Mouse (Mus musculus): ENCODE measurements around the gene Wnt9a. TPM values are rescaled to one million over a fixed set of nuclear protein-coding genes. Genes with fewer than 3 reads are reported as not detected.

The Wnt9a gene
- polyA plus RNA-seq, 1 experiment from 2014 or later, result 0.32 TPM

GRCm38 (mm10) chr11:59307422-59308163 lies 865 bp downstream of the Wnt9a start:
- H3K27ac ChIP-seq, result no peak overlapping the region
- H3K4me3 ChIP-seq, result peak overlapping the region; percentile 50
- WGBS (ENCODE audit: insufficient replicate concordance), result 3% methylated on average over 45 of the region's 45 CpGs
- no peak overlapping the region for H3K9ac ChIP-seq
- peak overlapping the region; percentile 67 for H3K4me2 ChIP-seq
- no peaks in the 10 kb centered on the region for H3K36me3 ChIP-seq
- no peak for ATAC-seq
- H3K9me3 ChIP-seq (replicated peaks), result no peaks in the 10 kb centered on the region
- H3K27me3 ChIP-seq (replicated peaks), result peaks cover 100% of the 10 kb centered on the region
- H3K4me1 ChIP-seq, result peaks cover 9% of the 10 kb centered on the region

- H3K4me3 ChIP-seq, result no peak overlapping the region
- no peaks in the 10 kb centered on the region for H3K9me3 ChIP-seq (replicated peaks)
- H3K36me3 ChIP-seq, result no peaks in the 10 kb centered on the region
- whole genome bisulfite sequencing (ENCODE audit: insufficient replicate concordance), result 21% methylated on average over 12 of the region's 12 CpGs
- H3K27ac ChIP-seq, result no peak overlapping the region
- peaks cover 99% of the 10 kb centered on the region for H3K27me3 ChIP-seq (replicated peaks)
- H3K4me2 ChIP-seq, result no peak overlapping the region
- no peak overlapping the region for H3K9ac ChIP-seq
- peaks cover 9% of the 10 kb centered on the region for H3K4me1 ChIP-seq
- ATAC-seq, result no peak
These were observed 1.4 kb downstream of the Wnt9a start for GRCm38 (mm10) chr11:59308164-59308542.

GRCm38 (mm10) chr11:59308625-59309024 lies 1.9 kb downstream of the Wnt9a start:
- no peak overlapping the region for H3K4me2 ChIP-seq
- no peak overlapping the region for H3K27ac ChIP-seq
- no peak overlapping the region for H3K9ac ChIP-seq
- H3K36me3 ChIP-seq, result no peaks in the 10 kb centered on the region
- ATAC-seq, result no peak
- WGBS (ENCODE audit: insufficient replicate concordance), result 31% methylated on average over 6 of the region's 6 CpGs
- no peaks in the 10 kb centered on the region for H3K9me3 ChIP-seq (replicated peaks)
- peaks cover 9% of the 10 kb centered on the region for H3K4me1 ChIP-seq
- H3K4me3 ChIP-seq, result no peak overlapping the region
- H3K27me3 ChIP-seq (replicated peaks), result peaks cover 99% of the 10 kb centered on the region

GRCm38 (mm10) chr11:59309106-59309805 lies 2.5 kb downstream of the Wnt9a start:
- Histone ChIP-seq H3K4me2 (no peak overlapping the region), H3K36me3 (no peaks in the 10 kb centered on the region), H3K4me3 (no peak overlapping the region), H3K27ac (no peak overlapping the region), H3K27me3 (replicated peaks) (peaks cover 99% of the 10 kb centered on the region), H3K4me1 (peaks cover 9% of the 10 kb centered on the region), H3K9me3 (replicated peaks) (no peaks in the 10 kb centered on the region), H3K9ac (no peak overlapping the region)
- WGBS (ENCODE audit: insufficient replicate concordance), result 19% methylated on average over 12 of the region's 12 CpGs
- no peak for ATAC-seq

- peaks cover 99% of the 10 kb centered on the region for H3K27me3 ChIP-seq (replicated peaks)
- 61% methylated on average over 8 of the region's 8 CpGs for WGBS (ENCODE audit: insufficient replicate concordance)
- no peak for ATAC-seq
- no peaks in the 10 kb centered on the region for H3K9me3 ChIP-seq (replicated peaks)
- no peaks in the 10 kb centered on the region for H3K36me3 ChIP-seq
- no peak overlapping the region for H3K4me3 ChIP-seq
- H3K27ac ChIP-seq, result no peak overlapping the region
- no peak overlapping the region for H3K4me2 ChIP-seq
- H3K9ac ChIP-seq, result no peak overlapping the region
- peaks cover 9% of the 10 kb centered on the region for H3K4me1 ChIP-seq
These were observed 3.2 kb downstream of the Wnt9a start for GRCm38 (mm10) chr11:59309976-59310375.

- no peak overlapping the region for H3K4me2 ChIP-seq
- peaks cover 97% of the 10 kb centered on the region for H3K27me3 ChIP-seq (replicated peaks)
- peaks cover 9% of the 10 kb centered on the region for H3K4me1 ChIP-seq
- ATAC-seq, result no peak
- H3K36me3 ChIP-seq, result no peaks in the 10 kb centered on the region
- no peaks in the 10 kb centered on the region for H3K9me3 ChIP-seq (replicated peaks)
- H3K9ac ChIP-seq, result no peak overlapping the region
- WGBS (ENCODE audit: insufficient replicate concordance), result 51% methylated on average over 6 of the region's 6 CpGs
- H3K4me3 ChIP-seq, result no peak overlapping the region
- H3K27ac ChIP-seq, result no peak overlapping the region
These were observed 5.3 kb downstream of the Wnt9a start for GRCm38 (mm10) chr11:59312060-59312459.

GRCm38 (mm10) chr11:59312501-59312900 lies 5.8 kb downstream of the Wnt9a start:
- Histone ChIP-seq H3K9ac (no peak overlapping the region), H3K27me3 (replicated peaks) (peaks cover 93% of the 10 kb centered on the region), H3K36me3 (no peaks in the 10 kb centered on the region), H3K4me3 (no peak overlapping the region), H3K27ac (no peak overlapping the region), H3K4me1 (peaks cover 7% of the 10 kb centered on the region), H3K9me3 (replicated peaks) (no peaks in the 10 kb centered on the region), H3K4me2 (no peak overlapping the region)
- 42% methylated on average over 8 of the region's 8 CpGs for WGBS (ENCODE audit: insufficient replicate concordance)
- no peak for ATAC-seq

GRCm38 (mm10) chr11:59313029-59313811 lies 6.5 kb downstream of the Wnt9a start:
- ATAC-seq, result no peak
- Histone ChIP-seq H3K4me1 (peaks cover 4% of the 10 kb centered on the region; the same call in 1 of the 2 replicates), H3K9me3 (replicated peaks) (no peaks in the 10 kb centered on the region), H3K4me2 (no peak overlapping the region), H3K9ac (no peak overlapping the region), H3K27me3 (replicated peaks) (peaks cover 93% of the 10 kb centered on the region), H3K36me3 (no peaks in the 10 kb centered on the region), H3K27ac (no peak overlapping the region), H3K4me3 (no peak overlapping the region)
- WGBS (ENCODE audit: insufficient replicate concordance), result 54% methylated on average over 17 of the region's 17 CpGs

GRCm38 (mm10) chr11:59313944-59314343 lies 7.2 kb downstream of the Wnt9a start:
- H3K9ac ChIP-seq, result no peak overlapping the region
- no peak overlapping the region for H3K27ac ChIP-seq
- peaks cover 86% of the 10 kb centered on the region for H3K27me3 ChIP-seq (replicated peaks)
- 57% methylated on average over 11 of the region's 11 CpGs for WGBS (ENCODE audit: insufficient replicate concordance)
- peaks cover 4% of the 10 kb centered on the region; the same call in 1 of the 2 replicates for H3K4me1 ChIP-seq
- H3K9me3 ChIP-seq (replicated peaks), result no peaks in the 10 kb centered on the region
- H3K36me3 ChIP-seq, result no peaks in the 10 kb centered on the region
- H3K4me2 ChIP-seq, result no peak overlapping the region
- ATAC-seq, result no peak
- no peak overlapping the region for H3K4me3 ChIP-seq

- Histone ChIP-seq H3K4me1 (no peaks in the 10 kb centered on the region), H3K27ac (no peak overlapping the region), H3K27me3 (replicated peaks) (peaks cover 64% of the 10 kb centered on the region), H3K9ac (no peak overlapping the region), H3K4me2 (no peak overlapping the region), H3K9me3 (replicated peaks) (no peaks in the 10 kb centered on the region), H3K36me3 (no peaks in the 10 kb centered on the region), H3K4me3 (no peak overlapping the region)
- 57% methylated on average over 6 of the region's 6 CpGs for WGBS (ENCODE audit: insufficient replicate concordance)
- ATAC-seq, result no peak
These were observed 9.8 kb downstream of the Wnt9a start for GRCm38 (mm10) chr11:59316517-59316916.

GRCm38 (mm10) chr11:59322988-59323387 lies 16.3 kb downstream of the Wnt9a start:
- Histone ChIP-seq H3K36me3 (no peaks in the 10 kb centered on the region), H3K9me3 (replicated peaks) (no peaks in the 10 kb centered on the region), H3K4me3 (no peak overlapping the region), H3K4me1 (no peaks in the 10 kb centered on the region), H3K9ac (no peak overlapping the region), H3K27ac (no peak overlapping the region), H3K27me3 (replicated peaks) (peaks cover 29% of the 10 kb centered on the region), H3K4me2 (no peak overlapping the region)
- 65% methylated on average over 3 of the region's 3 CpGs for WGBS (ENCODE audit: insufficient replicate concordance)
- ATAC-seq, result no peak

GRCm38 (mm10) chr11:59324777-59325176 lies 18.0 kb downstream of the Wnt9a start:
- no peak overlapping the region for H3K4me3 ChIP-seq
- H3K9ac ChIP-seq, result no peak overlapping the region
- no peaks in the 10 kb centered on the region for H3K4me1 ChIP-seq
- no peaks in the 10 kb centered on the region for H3K9me3 ChIP-seq (replicated peaks)
- WGBS (ENCODE audit: insufficient replicate concordance), result 48% methylated on average over 5 of the region's 5 CpGs
- peaks cover 43% of the 10 kb centered on the region for H3K27me3 ChIP-seq (replicated peaks)
- no peak overlapping the region for H3K4me2 ChIP-seq
- H3K27ac ChIP-seq, result no peak overlapping the region
- no peaks in the 10 kb centered on the region for H3K36me3 ChIP-seq
- ATAC-seq, result no peak

Measured in liver, embryonic 12.5 days (tissue).